Mouse (Mus musculus): ENCODE results near the gene March10.

DNA sequence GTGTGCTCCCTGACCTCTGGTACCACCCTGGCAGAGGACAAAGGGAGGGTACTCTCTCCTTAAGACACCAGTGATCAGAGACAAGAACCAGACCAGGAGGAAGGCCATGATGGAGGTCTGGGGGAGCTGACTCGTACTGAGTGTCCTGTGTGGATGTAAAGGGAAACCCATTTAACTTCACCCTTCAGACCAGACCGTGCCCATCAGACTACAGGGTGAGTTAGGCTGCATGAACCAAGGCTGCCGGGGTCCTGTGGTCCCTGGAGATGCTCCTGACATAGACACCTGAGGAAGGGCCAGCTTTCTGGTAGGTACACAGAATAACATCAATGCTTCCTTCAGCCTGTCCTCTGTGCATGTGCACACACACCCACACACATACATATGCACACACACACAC, 90.9 kb downstream of the March10 start:
- TF ChIP-seq EP300 (IDR thresholded peaks at IDR 0.05; ENCODE audit: insufficient read depth, low read depth, low read length) (no peak), CTCF (IDR thresholded peaks at IDR 0.05; ENCODE audit: low read depth, low read length) (no peak), POLR2A (IDR thresholded peaks at IDR 0.05; ENCODE audit: insufficient read depth, low read length) (no peak)

Measured in ES-Bruce4 (cell line).